ENCODE assay signal across 17 mouse cellular contexts in genomic region chr14:86867143-86867542, GRCm38 (mm10).
A peak's percentile ranks its signal among the peaks of the same experiment; 100 is the strongest.
DNase-seq lines count a peak whose midpoint lies in the region; ATAC-seq and TF ChIP-seq lines count a peak whose summit lies in the region.
"Had no signal": no experiment of that assay in that cellular context is flagged by ENCODE, and none has a peak within 500 bp of the region (broad histone marks: within the 10 kb centered on the region; RNA-seq: fewer than 3 reads in every experiment).

No protein-coding gene starts in this region.

- no peak overlapping the region for H3K4me2 ChIP-seq in forebrain, embryonic 13.5 days
- H3K4me2 ChIP-seq in hindbrain, postnatal 0 days (ENCODE audit: low read depth, low read length), result peak overlapping the region; percentile 22; the same call in 1 of the 2 replicates
- H3K4me2 ChIP-seq: limb, embryonic 13.5 days had no signal

- no peak for TF ChIP-seq CTCF in hindbrain, postnatal 0 days (IDR thresholded peaks at IDR 0.05; ENCODE audit: low read depth)

- peak; percentile 9 for DNase-seq in layer of hippocampus, adult 11-12 months (ENCODE audit: low spot score)
- DNase-seq in layer of hippocampus, postnatal 25 days (ENCODE audit: extremely low spot score in 1 of 2, low spot score in 1 of 2), result no peak
- DNase-seq in brain, adult 2 months (ENCODE audit: low read depth, low spot score), result peak; percentile 24
- DNase-seq in hindbrain, postnatal 0 days (ENCODE audit: low spot score), result peak; percentile 69
- DNase-seq in lung, postnatal 14 days, result no peak
- DNase-seq in ovary, postnatal 10 days (ENCODE audit: low spot score), result no peak
- DNase-seq: adrenal gland, postnatal 14 days; heart, adult 11 months; heart, postnatal 10 days; kidney, postnatal 10 days; liver, postnatal 0 days had no signal

- peak; percentile 79 for ATAC-seq in forebrain, embryonic 13.5 days
- ATAC-seq in hindbrain, postnatal 0 days, result peak; percentile 90
- ATAC-seq: intestine, postnatal 0 days; liver, postnatal 0 days had no signal

- no peaks in the 10 kb centered on the region for H3K36me3 ChIP-seq in forebrain, embryonic 13.5 days (ENCODE audit: poor library complexity, severe bottlenecking)
- H3K36me3 ChIP-seq in hindbrain, postnatal 0 days (ENCODE audit: insufficient read depth, low read length), result no peaks in the 10 kb centered on the region
- H3K36me3 ChIP-seq: limb, embryonic 13.5 days had no signal

- no peaks in the 10 kb centered on the region for H3K9me3 ChIP-seq in forebrain, embryonic 13.5 days (replicated peaks)
- no peaks in the 10 kb centered on the region for H3K9me3 ChIP-seq in hindbrain, postnatal 0 days (ENCODE audit: low read length)
- H3K9me3 ChIP-seq: G1E; limb, embryonic 13.5 days had no signal

- H3K27me3 ChIP-seq in forebrain, embryonic 13.5 days, result no peaks in the 10 kb centered on the region
- no peaks in the 10 kb centered on the region for H3K27me3 ChIP-seq in hindbrain, postnatal 0 days (ENCODE audit: insufficient read depth, low read length)
- H3K27me3 ChIP-seq: limb, embryonic 13.5 days had no signal

- H3K9ac ChIP-seq in forebrain, embryonic 13.5 days, result no peak overlapping the region
- H3K9ac ChIP-seq in hindbrain, postnatal 0 days (replicated peaks; ENCODE audit: low read length), result no peak overlapping the region
- H3K9ac ChIP-seq: limb, embryonic 13.5 days; liver, postnatal 0 days had no signal

- no peak overlapping the region for H3K4me3 ChIP-seq in forebrain, embryonic 13.5 days
- H3K4me3 ChIP-seq in hindbrain, postnatal 0 days (ENCODE audit: low read length), result no peak overlapping the region
- H3K4me3 ChIP-seq: limb, embryonic 13.5 days; myocyte had no signal

- 13% methylated on average over 3 of the region's 3 CpGs for WGBS in forebrain, embryonic 13.5 days
- WGBS in hindbrain, postnatal 0 days, result 47% methylated on average over 3 of the region's 3 CpGs

- H3K27ac ChIP-seq in forebrain, embryonic 13.5 days, result no peak overlapping the region
- H3K27ac ChIP-seq in hindbrain, postnatal 0 days, result no peak overlapping the region
- H3K27ac ChIP-seq: limb, embryonic 13.5 days; macrophage had no signal

- H3K4me1 ChIP-seq in forebrain, embryonic 13.5 days, result peaks cover 10% of the 10 kb centered on the region
- H3K4me1 ChIP-seq in hindbrain, postnatal 0 days (ENCODE audit: insufficient read depth, low read length), result no peaks in the 10 kb centered on the region
- H3K4me1 ChIP-seq: limb, embryonic 13.5 days had no signal

Comparison
In these comparisons a context has a peak if more than half of its experiments do, and no peak if none do; other contexts are left out.
1. DNase-seq: peak in layer of hippocampus, adult 11-12 months (single experiment), brain, adult 2 months (single experiment) and hindbrain, postnatal 0 days (single experiment); none in layer of hippocampus, postnatal 25 days (0 of 2), lung, postnatal 14 days (single experiment) and ovary, postnatal 10 days (single experiment).